Mouse (Mus musculus) hindbrain, embryonic 11.5 days (tissue): ENCODE measurements at regions not wholly inside any gene's neighbourhood (a gene's known extent, or its start where the extent isn't known, plus 50 kb on each side); places are given as distances from the start of the nearest gene placed in this dataset.
A peak's percentile ranks its signal among the peaks of the same experiment; 100 is the strongest.

Experiments used
- ATAC-seq: fragments of 200-750 bp; cut with Nextera tagmentation; 2 replicates; pipeline ENCODE4 v1.8.0; 2017; ENCODE audit warnings: mild to moderate bottlenecking, moderate TSS enrichment, moderate library complexity; ENCODE audit not compliant: low FRiP score
- DNase-seq: peaks from one replicate; pipeline ENCODE4 v3.0.0-alpha.2; 2015; ENCODE audit warnings: low spot score
- H3K27ac ChIP-seq: fragments of 300-500 bp; sonication (generic); 2 replicates; pipeline ENCODE4 v1.5.1; 2014; ENCODE audit warnings: mild to moderate bottlenecking, low read depth, low read length
- H3K27me3 ChIP-seq: fragments of 300-500 bp; sonication (generic); 2 replicates; pipeline ENCODE4 v1.6.1; 2014; ENCODE audit warnings: mild to moderate bottlenecking, low read length, moderate library complexity, mixed read lengths; ENCODE audit not compliant: control insufficient read depth, insufficient read depth
- H3K36me3 ChIP-seq: fragments of 300-500 bp; sonication (generic); 2 replicates; pipeline ENCODE4 v1.6.1; 2014; ENCODE audit warnings: mild to moderate bottlenecking, low read length, moderate library complexity, mixed read lengths; ENCODE audit not compliant: control insufficient read depth, insufficient read depth
- H3K4me1 ChIP-seq: fragments of 300-500 bp; sonication (generic); replicated peaks from 2 replicates; pipeline ENCODE4 v1.6.1; 2014; ENCODE audit warnings: low read length, mixed read lengths; ENCODE audit not compliant: control insufficient read depth, insufficient read depth
- H3K4me2 ChIP-seq: fragments of 300-500 bp; sonication (generic); replicated peaks from 2 replicates; pipeline ENCODE4 v1.6.1; 2014; ENCODE audit warnings: mild to moderate bottlenecking, low read depth, low read length
- H3K4me3 ChIP-seq: fragments of 300-500 bp; sonication (generic); 2 replicates; pipeline ENCODE4 v1.5.1; 2014; ENCODE audit warnings: low read depth, low read length
- H3K9ac ChIP-seq: fragments of 300-500 bp; sonication (generic); 2 replicates; pipeline ENCODE4 v1.6.1; 2014; ENCODE audit warnings: low read depth, low read length
- H3K9me3 ChIP-seq: fragments of 300-500 bp; sonication (generic); 2 replicates; pipeline ENCODE4 v1.6.1; 2016; ENCODE audit warnings: low read length; ENCODE audit not compliant: control insufficient read depth
- WGBS: fragments of 180-500 bp; shearing (Covaris S2); extraction: QIAGEN DNeasy Blood & Tissue Kit; methylation state at CpG from one replicate; pipeline ENCODE4 v1.1.7; 2014; 5-methylcytosine and 5-hydroxymethylcytosine counted together

DNA sequence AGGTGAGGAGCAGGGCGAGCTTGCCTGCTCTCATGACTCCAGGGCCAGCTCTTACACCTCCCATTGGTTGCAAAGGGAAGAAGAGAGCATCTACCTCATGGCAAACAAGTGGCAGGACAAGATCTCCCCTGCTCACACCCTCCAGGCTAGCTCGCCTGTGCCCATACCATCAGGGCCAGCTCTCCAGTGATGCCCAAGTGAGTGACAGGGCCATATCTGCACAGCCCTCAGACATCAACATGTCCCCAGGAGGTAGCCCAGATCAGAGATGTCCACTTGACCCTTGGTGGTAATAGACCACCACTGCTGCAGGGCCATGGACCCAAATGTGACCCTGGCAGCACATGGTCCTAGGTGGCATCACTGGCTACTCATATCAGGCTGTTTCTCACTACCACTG, 133.9 kb upstream of the Tfap2d start:
- no peak for DNase-seq
- no peak overlapping the region for H3K4me3 ChIP-seq
- H3K4me2 ChIP-seq = no peak overlapping the region
- no peaks in the 10 kb centered on the region for H3K9me3 ChIP-seq
- no peak overlapping the region for H3K9ac ChIP-seq
- 71% methylated on average over 2 of the region's 2 CpGs for WGBS
- no peaks in the 10 kb centered on the region for H3K4me1 ChIP-seq
- H3K27ac ChIP-seq = no peak overlapping the region
- H3K27me3 ChIP-seq = no peaks in the 10 kb centered on the region
- no peak for ATAC-seq
- H3K36me3 ChIP-seq = no peaks in the 10 kb centered on the region

DNA sequence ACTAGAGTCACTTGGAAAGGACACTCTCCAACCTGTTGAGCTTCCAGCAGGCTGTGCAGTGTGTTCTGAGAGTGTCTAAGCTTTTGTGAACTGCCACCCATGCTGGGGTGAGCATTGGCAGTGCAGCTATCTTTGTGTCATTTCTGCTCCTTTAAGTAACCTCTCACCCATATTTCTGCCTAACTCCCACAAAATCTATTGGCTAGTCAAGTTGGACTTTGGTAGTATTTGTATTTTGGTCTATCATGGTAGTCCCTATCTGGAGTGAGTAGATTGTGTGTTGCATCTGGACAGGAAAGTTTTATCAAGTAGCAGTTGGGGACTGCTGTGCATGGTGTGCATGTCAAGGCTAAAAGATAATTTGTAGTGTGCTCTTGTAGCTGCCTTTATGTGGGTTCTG, 132.6 kb upstream of the Tfap2d start:
- H3K9ac ChIP-seq = no peak overlapping the region
- no peaks in the 10 kb centered on the region for H3K27me3 ChIP-seq
- H3K4me3 ChIP-seq = no peak overlapping the region
- H3K27ac ChIP-seq = no peak overlapping the region
- H3K36me3 ChIP-seq = no peaks in the 10 kb centered on the region
- DNase-seq = no peak
- no peaks in the 10 kb centered on the region for H3K9me3 ChIP-seq
- H3K4me2 ChIP-seq = no peak overlapping the region
- ATAC-seq = no peak
- H3K4me1 ChIP-seq = no peaks in the 10 kb centered on the region

DNA sequence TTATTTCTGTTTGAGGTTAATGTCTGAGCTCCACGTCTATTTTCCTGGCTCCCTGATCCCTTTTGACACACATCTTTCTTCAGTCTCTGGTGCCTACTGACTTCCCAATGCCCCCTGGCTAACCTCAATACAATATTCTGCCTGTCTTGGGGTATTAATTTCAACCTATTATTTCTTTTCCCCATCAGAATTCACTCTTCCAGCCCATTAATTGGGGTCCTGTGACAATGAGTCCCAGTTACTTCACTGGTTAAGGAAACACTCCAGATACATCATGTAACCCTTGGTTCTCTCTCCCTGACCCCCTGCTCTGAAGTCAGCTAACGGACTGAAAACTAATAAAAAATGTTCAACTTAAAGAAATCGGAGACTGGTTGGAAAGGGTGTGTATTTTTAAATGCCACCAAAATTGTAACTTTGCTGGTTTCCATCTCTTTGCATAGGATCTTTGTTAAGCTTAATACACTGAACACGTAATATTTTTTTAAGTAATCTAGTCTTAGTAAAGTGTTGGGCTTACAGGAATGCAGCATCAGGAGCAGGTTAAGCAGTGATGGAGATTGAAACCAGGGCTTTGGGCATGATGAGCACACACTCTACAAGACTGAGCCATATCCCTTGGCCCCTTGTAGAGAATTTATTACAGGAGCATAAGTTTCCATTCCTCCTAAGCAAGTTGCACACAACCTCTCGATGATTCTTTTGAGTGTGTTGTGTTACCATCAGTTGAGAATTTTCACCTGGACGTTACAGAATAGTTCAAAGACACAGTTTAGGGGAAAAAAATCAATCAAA, 128.8 kb upstream of the Tfap2d start:
- Histone ChIP-seq H3K27me3 (no peaks in the 10 kb centered on the region), H3K27ac (no peak overlapping the region), H3K4me2 (no peak overlapping the region), H3K9me3 (no peaks in the 10 kb centered on the region), H3K4me3 (no peak overlapping the region), H3K9ac (no peak overlapping the region), H3K4me1 (no peaks in the 10 kb centered on the region), H3K36me3 (no peaks in the 10 kb centered on the region)
- no peak for ATAC-seq
- 84% methylated on average over 6 of the region's 6 CpGs for WGBS
- DNase-seq = no peak

DNA sequence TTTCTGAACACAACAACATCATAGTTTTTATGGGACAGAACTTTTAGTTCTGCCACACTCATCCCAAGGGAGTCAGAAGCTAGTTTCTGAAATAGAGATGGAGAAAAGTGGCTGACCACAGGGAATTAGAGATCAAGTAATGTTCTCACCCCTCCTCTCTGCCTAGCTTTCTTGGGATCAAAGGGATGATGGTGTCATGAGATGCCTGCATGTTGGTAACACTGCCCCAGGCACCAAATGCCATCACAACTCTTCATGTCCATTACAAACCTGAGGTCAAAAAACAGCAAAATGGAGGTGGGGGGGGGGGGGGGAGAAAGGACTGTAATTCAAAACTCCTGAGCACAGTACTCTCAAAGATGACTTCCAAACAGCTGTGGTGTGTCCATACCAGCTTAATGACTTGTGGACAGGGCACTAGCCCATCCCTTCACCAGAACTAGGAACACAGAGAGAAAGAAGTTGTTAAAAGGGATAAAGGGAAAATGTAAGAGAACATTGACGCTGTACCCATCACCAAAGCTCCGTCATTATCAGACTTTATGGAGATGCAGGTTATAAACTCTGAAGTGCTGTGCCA, 127.9 kb upstream of the Tfap2d start:
- DNase-seq = no peak
- no peak overlapping the region for H3K27ac ChIP-seq
- H3K36me3 ChIP-seq = no peaks in the 10 kb centered on the region
- no peaks in the 10 kb centered on the region for H3K27me3 ChIP-seq
- no peak overlapping the region for H3K4me2 ChIP-seq
- WGBS = 89% methylated on average over 2 of the region's 2 CpGs
- no peak overlapping the region for H3K9ac ChIP-seq
- ATAC-seq = no peak
- H3K4me1 ChIP-seq = no peaks in the 10 kb centered on the region
- no peak overlapping the region for H3K4me3 ChIP-seq
- no peaks in the 10 kb centered on the region for H3K9me3 ChIP-seq

DNA sequence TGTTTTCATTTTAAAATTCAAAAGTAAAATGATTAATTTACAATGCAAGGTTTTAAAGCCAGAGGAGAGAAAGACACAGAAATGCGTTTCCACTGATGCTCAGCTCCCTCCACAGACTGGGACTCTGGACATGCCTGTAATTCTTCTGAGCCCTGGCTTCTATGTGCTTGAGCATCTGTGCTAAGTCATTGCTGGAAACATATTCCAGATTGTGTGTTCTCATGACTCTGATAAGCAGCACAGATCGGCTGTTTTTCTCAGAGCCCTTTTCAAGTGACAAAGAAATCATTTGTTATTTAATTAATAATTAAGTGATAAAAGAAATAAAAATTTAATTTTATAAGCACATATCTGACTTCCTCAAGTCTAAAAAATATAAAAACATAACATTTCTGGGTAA, 127.3 kb upstream of the Tfap2d start:
- Histone ChIP-seq H3K9ac (no peak overlapping the region), H3K27ac (no peak overlapping the region), H3K36me3 (no peaks in the 10 kb centered on the region), H3K4me3 (no peak overlapping the region), H3K4me1 (no peaks in the 10 kb centered on the region), H3K27me3 (no peaks in the 10 kb centered on the region), H3K4me2 (no peak overlapping the region), H3K9me3 (no peaks in the 10 kb centered on the region)
- ATAC-seq (no peak), DNase-seq (no peak)
- 80% methylated on average over 2 of the region's 2 CpGs for WGBS

DNA sequence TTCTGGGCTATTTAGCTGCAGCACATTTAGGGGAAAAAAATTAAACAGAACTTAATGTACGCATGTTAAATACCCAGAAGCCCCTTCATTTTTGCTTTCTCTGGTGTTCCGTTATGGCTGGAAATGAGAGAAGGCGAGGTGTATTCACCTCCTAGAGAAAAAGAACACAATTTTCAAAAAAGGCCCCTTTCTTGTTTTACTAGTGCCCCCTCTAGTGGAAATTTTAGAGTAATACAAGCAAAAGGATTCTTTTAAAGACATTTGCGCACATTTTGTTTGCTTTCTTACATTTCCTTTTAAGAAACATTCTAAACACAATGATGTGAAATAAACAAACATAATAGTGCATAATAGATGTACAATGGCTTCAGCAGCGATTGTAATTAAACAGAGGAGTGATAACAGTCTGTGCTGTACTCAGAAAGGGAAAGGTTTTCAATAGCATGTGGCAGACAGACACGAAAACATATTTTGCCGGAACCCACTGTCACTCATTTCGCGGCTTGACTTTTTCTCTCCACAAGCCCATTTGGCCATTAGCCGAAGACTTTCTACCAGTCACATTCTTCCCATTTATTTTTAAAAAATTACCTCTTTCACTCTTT, 126.0 kb upstream of the Tfap2d start:
- 50% methylated on average over 10 of the region's 10 CpGs for WGBS

DNA sequence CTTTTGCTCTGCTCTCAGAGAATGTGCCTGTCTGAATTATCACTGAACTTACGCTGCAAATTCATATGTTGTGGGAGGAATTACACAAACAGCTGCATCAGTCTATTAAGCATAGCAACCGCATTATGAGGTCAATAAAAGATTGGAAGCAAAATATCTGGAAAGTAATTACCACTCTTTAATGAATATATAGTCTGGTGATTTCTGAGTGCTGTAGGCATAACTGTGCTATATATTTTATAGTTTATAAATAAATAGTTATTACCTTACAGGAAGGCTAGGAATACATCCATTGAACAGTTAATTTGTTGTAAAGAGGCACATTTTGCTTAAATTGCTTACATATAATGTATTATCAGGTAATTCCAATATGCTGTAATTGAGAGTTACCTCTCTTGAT, 123.7 kb upstream of the Tfap2d start:
- Histone ChIP-seq H3K9me3 (no peaks in the 10 kb centered on the region), H3K4me3 (no peak overlapping the region), H3K27ac (no peak overlapping the region), H3K4me1 (no peaks in the 10 kb centered on the region), H3K27me3 (no peaks in the 10 kb centered on the region), H3K4me2 (no peak overlapping the region), H3K9ac (no peak overlapping the region), H3K36me3 (no peaks in the 10 kb centered on the region)
- no peak for ATAC-seq
- no peak for DNase-seq
- 86% methylated on average over 2 of the region's 2 CpGs for WGBS

More for the DNA sequence above, 126.0 kb upstream of the Tfap2d start:
- H3K27me3 ChIP-seq = no peaks in the 10 kb centered on the region
- H3K36me3 ChIP-seq = no peaks in the 10 kb centered on the region
- DNase-seq (peak; percentile 31), ATAC-seq (no peak)
- no peaks in the 10 kb centered on the region for H3K9me3 ChIP-seq
- H3K27ac ChIP-seq = no peak overlapping the region
- no peak overlapping the region for H3K4me2 ChIP-seq
- no peak overlapping the region for H3K4me3 ChIP-seq
- no peaks in the 10 kb centered on the region for H3K4me1 ChIP-seq
- H3K9ac ChIP-seq = no peak overlapping the region

DNA sequence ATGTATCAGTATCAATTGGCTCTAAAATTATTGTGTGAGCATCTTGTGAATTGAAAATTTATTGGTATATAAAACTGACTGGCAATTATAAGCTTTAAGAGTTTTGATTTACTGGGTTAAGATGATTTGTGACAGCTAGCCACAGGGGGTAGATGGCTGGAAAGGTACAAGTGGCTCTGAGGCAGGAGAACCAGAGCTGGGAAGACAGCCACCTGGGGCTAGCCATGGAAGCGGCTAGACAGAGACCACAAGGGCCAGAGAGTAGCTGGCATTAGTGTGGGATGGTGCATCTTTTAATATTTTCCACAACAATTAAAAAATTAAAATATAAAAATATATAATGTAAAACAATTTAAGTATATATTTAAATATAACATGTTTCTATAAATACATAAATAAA, 86.0 kb upstream of the Tfap2d start:
- H3K9ac ChIP-seq = no peak overlapping the region
- H3K27me3 ChIP-seq = no peaks in the 10 kb centered on the region
- no peaks in the 10 kb centered on the region for H3K36me3 ChIP-seq
- 74% methylated on average over 1 of the region's 1 CpGs for WGBS
- H3K27ac ChIP-seq = no peak overlapping the region
- H3K4me1 ChIP-seq = no peaks in the 10 kb centered on the region
- H3K4me2 ChIP-seq = no peak overlapping the region
- no peak overlapping the region for H3K4me3 ChIP-seq
- no peaks in the 10 kb centered on the region for H3K9me3 ChIP-seq
- DNase-seq (no peak), ATAC-seq (0 out of 2 replicates have a peak, but pooled peaks have one; percentile 47)
